Mouse (Mus musculus) liver, embryonic 13.5 days (tissue): ENCODE results near the gene Rab11fip4. TPM values are rescaled to one million over a fixed set of nuclear protein-coding genes. Genes with fewer than 3 reads are reported as not detected.

ENCODE experiments used
- ATAC-seq: fragments of 200-750 bp; cut with Nextera tagmentation; 2 replicates; pipeline ENCODE4 v1.8.0; 2017; ENCODE audit warnings: low read depth, mild to moderate bottlenecking, moderate number of reproducible peaks, moderate library complexity
- DNase-seq: peaks from one replicate; pipeline ENCODE4 v3.0.0; 2022
- H3K27ac ChIP-seq: fragments of 300-500 bp; sonication (generic); 2 replicates; pipeline ENCODE4 v1.5.1; 2015; ENCODE audit warnings: moderate library complexity, mild to moderate bottlenecking, inconsistent platforms
- H3K27me3 ChIP-seq: fragments of 300-500 bp; sonication (generic); 2 replicates; pipeline ENCODE4 v1.6.1; 2015; ENCODE audit warnings: mild to moderate bottlenecking, inconsistent platforms
- H3K36me3 ChIP-seq: fragments of 300-500 bp; sonication (generic); 2 replicates; pipeline ENCODE4 v1.6.1; 2015; ENCODE audit warnings: mild to moderate bottlenecking, inconsistent platforms
- H3K4me1 ChIP-seq: fragments of 300-500 bp; sonication (generic); replicated peaks from 2 replicates; pipeline ENCODE4 v1.6.1; 2015; ENCODE audit warnings: inconsistent platforms
- H3K4me2 ChIP-seq: fragments of 300-500 bp; sonication (generic); 2 replicates; pipeline ENCODE4 v1.6.1; 2015; ENCODE audit warnings: inconsistent platforms, mild to moderate bottlenecking, moderate library complexity
- H3K4me3 ChIP-seq: fragments of 300-500 bp; sonication (generic); replicated peaks from 2 replicates; pipeline ENCODE4 v1.5.1; 2015; ENCODE audit warnings: mild to moderate bottlenecking, inconsistent platforms
- H3K9ac ChIP-seq: fragments of 300-500 bp; sonication (generic); 2 replicates; pipeline ENCODE4 v1.6.1; 2015; ENCODE audit warnings: mild to moderate bottlenecking, inconsistent platforms
- H3K9me3 ChIP-seq: fragments of 300-500 bp; sonication (generic); replicated peaks from 2 replicates; pipeline ENCODE4 v1.6.1; 2016; ENCODE audit warnings: inconsistent platforms
- WGBS: fragments of 180-500 bp; shearing (Covaris S2); methylation state at CpG from one replicate; pipeline ENCODE4 v1.1.7; 2015; ENCODE audit not compliant: insufficient replicate concordance; 5-methylcytosine and 5-hydroxymethylcytosine counted together
- polyA plus RNA-seq: library from polyadenylated mRNA; unstranded; fragments of >200 nt; fragmentation: Nextera tagmentation; extraction: Ambion mirVana; gene quantifications from 2 replicates; pipeline ENCODE4 v1.2.1, GENCODE M21; 2015

The Rab11fip4 gene
- 0.47 and 0.75 TPM in 2 replicates for polyA plus RNA-seq

- ATAC-seq (no peak), DNase-seq (no peak)
- 2% methylated on average over 74 of the region's 98 CpGs for WGBS
- H3K9ac ChIP-seq = no peak within 1 kb of the TSS
- no peak within 1 kb of the TSS for H3K27ac ChIP-seq
- peaks cover 78% of the 10 kb centered on the region for H3K27me3 ChIP-seq
- H3K4me2 ChIP-seq = peak within 1 kb of the TSS; percentile 69
- no peaks in the 10 kb centered on the region for H3K9me3 ChIP-seq
- no peaks in the 10 kb centered on the region for H3K36me3 ChIP-seq
- H3K4me1 ChIP-seq = peaks cover 6% of the 10 kb centered on the region; the same call in 1 of the 2 replicates
- H3K4me3 ChIP-seq = peak within 1 kb of the TSS; percentile 52
Observed at GRCm38 (mm10) chr11:79590664-79591590, at the start of gene Rab11fip4. Gene Rab11fip4 (plus strand): TSS chr11:79591212.

DNA sequence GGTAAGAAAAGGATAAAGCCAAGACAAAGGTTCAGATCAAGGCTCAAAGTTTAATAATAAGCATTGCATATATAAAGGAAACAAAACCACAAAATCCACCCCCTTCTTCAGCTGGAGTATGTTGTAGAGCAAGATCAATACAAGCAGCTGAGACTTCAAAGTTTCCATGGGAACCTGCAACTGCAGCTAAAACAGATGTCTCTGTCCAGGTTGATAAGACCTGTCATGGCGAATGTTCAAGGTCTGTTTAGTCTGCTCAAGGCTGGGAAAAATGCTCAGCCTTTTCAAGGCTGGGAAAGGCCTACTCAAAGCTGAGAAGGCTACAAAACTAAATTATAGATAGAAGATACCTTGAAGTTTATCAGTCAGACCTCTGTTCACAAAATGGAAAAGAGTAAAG lies 38.4 kb upstream of the Rab11fip4 start:
- Histone ChIP-seq H3K36me3 (peaks cover 32% of the 10 kb centered on the region), H3K4me3 (no peak overlapping the region), H3K4me1 (peaks cover 8% of the 10 kb centered on the region), H3K4me2 (no peak overlapping the region), H3K27ac (no peak overlapping the region), H3K9me3 (no peaks in the 10 kb centered on the region), H3K9ac (no peak overlapping the region), H3K27me3 (no peaks in the 10 kb centered on the region)
- ATAC-seq (no peak), DNase-seq (no peak)
- 5% methylated on average over 1 of the region's 1 CpGs for WGBS

- no peak for ATAC-seq
- WGBS = 71% methylated on average over 4 of the region's 4 CpGs
- Histone ChIP-seq H3K36me3 (peaks cover 24% of the 10 kb centered on the region), H3K4me2 (no peak overlapping the region), H3K27ac (no peak overlapping the region), H3K9me3 (no peaks in the 10 kb centered on the region), H3K9ac (no peak overlapping the region), H3K4me1 (no peaks in the 10 kb centered on the region), H3K27me3 (no peaks in the 10 kb centered on the region), H3K4me3 (no peak overlapping the region)
- no peak for DNase-seq
Observed at GRCm38 (mm10) chr11:79560536-79560935, 30.5 kb upstream of the Rab11fip4 start.

- Histone ChIP-seq H3K9ac (no peak overlapping the region), H3K4me1 (no peaks in the 10 kb centered on the region), H3K4me3 (no peak overlapping the region), H3K4me2 (no peak overlapping the region), H3K27ac (no peak overlapping the region), H3K9me3 (no peaks in the 10 kb centered on the region), H3K27me3 (no peaks in the 10 kb centered on the region), H3K36me3 (peaks cover 30% of the 10 kb centered on the region)
- ATAC-seq = no peak
- no peak for DNase-seq
- WGBS = 75% methylated on average over 7 of the region's 7 CpGs
Observed at GRCm38 (mm10) chr11:79563493-79563892, 27.5 kb upstream of the Rab11fip4 start.

- ATAC-seq = no peak
- H3K36me3 ChIP-seq = peaks cover 48% of the 10 kb centered on the region
Observed at GRCm38 (mm10) chr11:79566947-79567346, 24.1 kb upstream of the Rab11fip4 start.

GRCm38 (mm10) chr11:79568197-79568911 lies 22.7 kb upstream of the Rab11fip4 start:
- H3K9ac ChIP-seq = no peak overlapping the region
- H3K36me3 ChIP-seq = peaks cover 51% of the 10 kb centered on the region
- no peak for DNase-seq
- H3K4me3 ChIP-seq = no peak overlapping the region
- 81% methylated on average over 11 of the region's 11 CpGs for WGBS
- no peak overlapping the region for H3K4me2 ChIP-seq
- H3K9me3 ChIP-seq = no peaks in the 10 kb centered on the region
- no peak overlapping the region for H3K27ac ChIP-seq
- no peak for ATAC-seq
- no peaks in the 10 kb centered on the region for H3K4me1 ChIP-seq
- H3K27me3 ChIP-seq = no peaks in the 10 kb centered on the region

More at GRCm38 (mm10) chr11:79566947-79567346, 24.1 kb upstream of the Rab11fip4 start:
- no peak overlapping the region for H3K4me2 ChIP-seq
- H3K27me3 ChIP-seq = no peaks in the 10 kb centered on the region
- 43% methylated on average over 1 of the region's 1 CpGs for WGBS
- H3K27ac ChIP-seq = no peak overlapping the region
- no peak for DNase-seq
- H3K9me3 ChIP-seq = no peaks in the 10 kb centered on the region
- no peaks in the 10 kb centered on the region for H3K4me1 ChIP-seq
- H3K4me3 ChIP-seq = no peak overlapping the region
- no peak overlapping the region for H3K9ac ChIP-seq

GRCm38 (mm10) chr11:79570319-79570718 lies 20.7 kb upstream of the Rab11fip4 start:
- Histone ChIP-seq H3K9me3 (no peaks in the 10 kb centered on the region), H3K4me3 (no peak overlapping the region), H3K4me2 (no peak overlapping the region), H3K36me3 (peaks cover 44% of the 10 kb centered on the region), H3K27ac (no peak overlapping the region), H3K27me3 (no peaks in the 10 kb centered on the region), H3K9ac (no peak overlapping the region), H3K4me1 (no peaks in the 10 kb centered on the region)
- DNase-seq (no peak), ATAC-seq (no peak)
- WGBS = 77% methylated on average over 2 of the region's 2 CpGs

- Histone ChIP-seq H3K4me2 (no peak overlapping the region), H3K9ac (no peak overlapping the region), H3K4me3 (no peak overlapping the region), H3K4me1 (no peaks in the 10 kb centered on the region), H3K36me3 (peaks cover 29% of the 10 kb centered on the region), H3K27me3 (no peaks in the 10 kb centered on the region), H3K27ac (no peak overlapping the region), H3K9me3 (no peaks in the 10 kb centered on the region)
- DNase-seq (no peak), ATAC-seq (no peak)
- 73% methylated on average over 3 of the region's 3 CpGs for WGBS
Observed at GRCm38 (mm10) chr11:79573836-79574235, 17.2 kb upstream of the Rab11fip4 start.

- no peak overlapping the region for H3K9ac ChIP-seq
- peaks cover 17% of the 10 kb centered on the region for H3K36me3 ChIP-seq
- H3K4me2 ChIP-seq = no peak overlapping the region
- H3K4me3 ChIP-seq = no peak overlapping the region
- H3K27me3 ChIP-seq = no peaks in the 10 kb centered on the region
- no peaks in the 10 kb centered on the region for H3K9me3 ChIP-seq
- H3K27ac ChIP-seq = no peak overlapping the region
- DNase-seq (no peak), ATAC-seq (no peak)
- no peaks in the 10 kb centered on the region for H3K4me1 ChIP-seq
- 83% methylated on average over 14 of the region's 14 CpGs for WGBS
Observed at GRCm38 (mm10) chr11:79575383-79576073, 15.5 kb upstream of the Rab11fip4 start.

DNA sequence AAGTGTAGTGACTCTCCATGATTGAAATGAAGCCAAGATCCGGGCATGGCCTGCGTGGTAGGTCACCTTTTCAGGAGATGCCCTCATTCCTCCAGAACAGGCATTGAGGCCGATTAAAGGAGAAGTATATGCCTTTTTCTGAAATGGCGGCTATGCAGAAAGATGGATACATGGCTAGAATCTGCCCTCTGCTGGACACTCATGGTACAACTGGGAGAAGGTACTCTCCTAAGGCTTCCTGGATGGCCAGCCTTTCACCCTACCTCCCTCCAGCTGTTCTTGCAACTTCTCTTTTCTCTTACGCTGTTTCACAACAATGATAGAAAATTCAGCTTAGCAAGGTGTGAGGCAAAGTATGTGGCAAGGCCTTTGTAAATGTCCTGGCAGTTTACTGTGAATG lies 13.3 kb upstream of the Rab11fip4 start:
- Histone ChIP-seq H3K9ac (no peak overlapping the region), H3K4me1 (no peaks in the 10 kb centered on the region), H3K36me3 (0 out of 2 replicates have a peak, but pooled peaks cover 5% of the 10 kb centered on the region), H3K27ac (no peak overlapping the region), H3K4me3 (no peak overlapping the region), H3K27me3 (no peaks in the 10 kb centered on the region), H3K4me2 (no peak overlapping the region), H3K9me3 (no peaks in the 10 kb centered on the region)
- ATAC-seq (no peak), DNase-seq (peak; percentile 45)
- 27% methylated on average over 5 of the region's 5 CpGs for WGBS

- H3K4me2 ChIP-seq = no peak overlapping the region
- no peak for DNase-seq
- H3K36me3 ChIP-seq = 0 out of 2 replicates have a peak, but pooled peaks cover 5% of the 10 kb centered on the region
- no peak overlapping the region for H3K27ac ChIP-seq
- H3K9ac ChIP-seq = no peak overlapping the region
- no peaks in the 10 kb centered on the region for H3K27me3 ChIP-seq
- H3K9me3 ChIP-seq = no peaks in the 10 kb centered on the region
- 57% methylated on average over 4 of the region's 4 CpGs for WGBS
- H3K4me1 ChIP-seq = no peaks in the 10 kb centered on the region
- no peak overlapping the region for H3K4me3 ChIP-seq
- ATAC-seq = no peak
Observed at GRCm38 (mm10) chr11:79580660-79581059, 10.4 kb upstream of the Rab11fip4 start.
